Mouse (Mus musculus): ENCODE results near the gene Vmn1r78.
"Not testable (repeated sequence)": the region's sequence is repeated elsewhere in the genome, so short reads cannot be mapped to it uniquely, and the experiment has no call there.

The Vmn1r78 gene

DNA sequence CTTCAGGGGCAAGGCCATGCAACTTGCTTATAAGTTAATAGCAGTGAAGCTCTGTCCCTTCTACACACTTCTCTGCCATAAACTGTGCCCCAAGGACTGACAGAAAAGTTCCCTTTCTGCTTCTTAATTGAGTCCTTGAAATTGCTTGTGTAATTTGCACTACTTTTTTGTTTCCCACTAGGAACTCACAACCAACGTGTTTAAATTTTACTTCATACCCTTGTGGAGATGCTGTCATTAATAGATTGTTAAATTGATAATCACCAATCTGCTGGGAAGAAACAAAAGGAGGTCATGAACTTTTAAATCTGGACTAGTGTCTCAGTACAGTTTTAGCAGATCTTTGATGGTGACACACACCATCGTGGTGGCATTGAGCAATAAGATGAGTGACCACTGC lies at the start of gene Vmn1r78:
TSS of gene Vmn1r78 (plus strand) at position 301 of the 400 bp plus-strand sequence.
- DNase-seq (ENCODE audit: low spot score), result no peak

DNA sequence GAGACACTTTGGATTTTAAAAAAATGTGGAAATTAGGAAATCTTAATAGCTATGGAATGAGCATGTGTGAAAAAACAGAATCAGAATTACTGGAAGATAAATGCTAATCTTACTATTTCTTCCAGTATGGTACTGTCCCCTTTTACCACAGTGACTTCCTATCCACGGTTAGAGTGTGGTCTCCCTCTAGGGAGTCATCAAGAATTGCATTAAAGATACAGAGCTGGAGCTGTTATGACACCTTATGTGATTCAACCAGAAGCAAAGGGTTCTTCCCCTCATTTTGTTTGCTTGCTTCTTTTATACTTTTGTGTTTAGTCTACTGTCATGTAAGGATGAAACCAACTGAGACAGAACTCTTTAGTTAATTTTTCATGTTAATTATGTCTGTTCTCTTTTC lies 6.4 kb downstream of the Vmn1r78 start:
- DNase-seq (ENCODE audit: low spot score), result not testable (repeated sequence)

DNA sequence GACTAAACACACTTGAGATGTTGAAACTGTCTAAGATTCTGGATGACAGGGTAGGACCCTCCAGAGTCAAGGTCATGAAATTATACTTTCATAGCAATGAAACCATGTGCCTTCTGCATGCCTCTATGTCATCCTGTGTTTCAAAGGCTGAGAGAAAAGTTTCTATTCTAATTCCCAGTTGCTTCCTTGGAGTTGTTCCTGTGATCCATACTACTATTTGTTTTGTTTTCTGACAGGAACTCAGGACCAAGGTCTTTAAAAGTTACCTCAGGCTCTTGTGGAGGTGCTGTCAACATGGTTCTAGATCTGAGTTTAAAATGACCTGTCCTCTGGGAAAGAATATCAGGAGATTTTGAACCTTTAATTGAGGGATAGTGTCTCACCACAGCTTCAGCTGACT lies 20.9 kb downstream of the Vmn1r78 start, which contains the start of gene Vmn1r79:
TSS of gene Vmn1r79 (plus strand) at position 301 of the 400 bp plus-strand sequence.
- DNase-seq (ENCODE audit: low spot score), result not testable (repeated sequence)

DNA sequence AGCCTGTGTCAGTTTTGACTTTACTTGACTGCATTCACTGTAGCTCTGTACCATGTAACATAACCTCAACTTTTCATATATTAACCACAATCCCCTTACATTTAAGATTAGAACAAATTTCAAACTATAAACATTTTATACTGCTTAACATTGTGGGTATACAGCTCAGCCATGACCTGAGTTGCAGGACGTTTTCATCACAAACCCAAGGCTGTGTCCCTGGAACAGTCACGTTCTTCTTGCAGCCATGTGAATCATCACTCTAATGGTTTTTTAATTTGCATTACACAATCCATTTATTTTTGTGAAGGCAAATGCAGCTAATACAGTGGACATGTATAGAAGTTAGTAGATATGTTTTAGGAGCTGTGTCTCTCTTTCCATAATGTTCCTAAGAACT lies 22.9 kb downstream of the Vmn1r78 start:
- not testable (repeated sequence) for DNase-seq (ENCODE audit: low spot score)

DNA sequence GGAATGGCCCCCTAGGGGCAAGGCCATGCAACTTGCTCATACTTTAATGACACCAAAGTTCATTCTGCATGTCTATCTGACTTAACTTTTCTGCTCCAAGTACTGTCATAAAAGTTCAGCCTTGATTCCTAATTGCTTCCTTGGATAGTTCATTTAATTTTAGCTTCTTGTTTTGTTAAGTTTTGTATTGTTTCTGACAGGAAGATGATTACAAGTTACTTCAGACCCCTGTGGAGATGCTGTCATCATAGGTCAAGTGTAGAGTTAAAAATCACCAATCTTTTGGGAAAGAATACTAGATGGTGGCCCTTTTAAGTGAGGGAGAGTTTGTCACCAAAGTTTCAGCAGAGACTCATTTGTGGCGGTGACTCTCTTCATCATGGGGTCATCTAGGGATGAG lies 38.9 kb downstream of the Vmn1r78 start, which contains the start of gene Vmn1r80:
TSS of gene Vmn1r80 (plus strand) at position 301 of the 400 bp plus-strand sequence.
- no peak for DNase-seq (ENCODE audit: low spot score)

DNA sequence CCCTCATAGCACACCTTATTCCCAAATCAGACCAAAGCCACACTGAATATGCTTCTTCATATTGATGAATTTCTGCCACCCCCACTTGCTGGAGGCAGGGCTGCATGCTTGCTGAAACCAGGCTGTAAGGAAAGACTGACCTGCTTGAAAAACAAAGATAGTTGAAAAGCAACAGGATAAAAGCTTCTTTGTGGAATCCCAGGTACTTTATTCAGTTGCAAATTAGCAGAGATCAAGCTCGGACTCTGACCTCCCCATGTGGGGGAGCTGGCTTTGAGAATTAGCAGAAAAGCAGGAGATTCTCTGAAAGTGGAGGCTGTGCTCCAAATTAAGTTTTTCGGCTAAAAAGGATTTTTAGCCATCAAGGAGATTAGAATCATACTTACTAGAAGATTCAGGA lies 54.1 kb downstream of the Vmn1r78 start:
- no peak for DNase-seq (ENCODE audit: low spot score)
